Mouse (Mus musculus) embryo, embryonic 9.5 days (tissue): ENCODE data around the gene Fbxo22.
"Not testable (repeated sequence)": the region's sequence is repeated elsewhere in the genome, so short reads cannot be mapped to it uniquely, and the experiment has no call there.

ENCODE experiments used
- DNase-seq: peaks from one replicate; pipeline ENCODE4 v3.0.0-alpha.2; 2017; ENCODE audit errors: extremely low spot score

The Fbxo22 gene

DNA sequence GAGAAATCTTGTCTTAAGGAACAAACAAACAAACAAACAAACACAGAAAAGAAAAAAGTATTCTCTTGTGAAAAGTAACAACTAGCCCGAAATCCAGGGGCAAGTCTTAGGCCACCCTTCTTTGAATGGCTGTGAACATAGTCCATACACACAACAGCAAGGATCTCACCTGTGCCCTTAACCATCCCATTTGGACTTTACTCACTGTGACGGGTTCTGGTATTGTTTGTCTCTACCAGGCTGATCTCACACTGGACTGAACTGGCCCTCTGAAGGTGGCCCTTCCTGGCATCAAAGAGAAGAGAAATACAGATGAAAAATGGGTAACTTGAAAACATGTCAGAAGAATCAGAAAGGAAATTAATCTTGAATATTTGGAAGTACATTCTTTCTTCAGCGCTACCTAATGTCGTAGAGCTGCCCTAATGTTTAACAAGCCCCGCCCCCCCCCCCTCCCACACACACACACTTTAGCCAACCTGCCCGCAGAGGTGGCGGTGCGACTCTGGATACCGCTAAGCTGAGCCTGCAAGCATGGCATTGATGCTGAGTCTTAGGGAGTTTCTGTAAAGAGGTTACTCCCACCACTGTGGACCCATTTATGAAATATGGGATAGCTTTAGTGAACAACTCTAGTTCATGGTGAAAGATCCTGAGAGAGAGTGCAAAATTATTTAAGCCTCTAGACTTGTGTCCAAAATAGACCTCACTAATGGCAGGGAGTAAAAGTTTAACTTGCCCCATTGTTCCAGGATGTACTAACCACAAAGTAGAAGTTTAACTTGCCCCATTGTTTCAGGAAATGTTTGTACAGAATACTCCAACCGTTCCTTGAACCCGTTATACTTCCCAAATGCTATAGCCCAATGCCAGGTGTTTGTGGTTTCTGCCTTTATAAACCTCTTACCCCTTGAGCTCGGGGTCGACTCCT is 27.8 kb downstream of the Fbxo22 start:
- DNase-seq: no peak

GRCm38 (mm10) chr9:55240852-55241251 is 32.1 kb downstream of the Fbxo22 start:
- no peak for DNase-seq

DNA sequence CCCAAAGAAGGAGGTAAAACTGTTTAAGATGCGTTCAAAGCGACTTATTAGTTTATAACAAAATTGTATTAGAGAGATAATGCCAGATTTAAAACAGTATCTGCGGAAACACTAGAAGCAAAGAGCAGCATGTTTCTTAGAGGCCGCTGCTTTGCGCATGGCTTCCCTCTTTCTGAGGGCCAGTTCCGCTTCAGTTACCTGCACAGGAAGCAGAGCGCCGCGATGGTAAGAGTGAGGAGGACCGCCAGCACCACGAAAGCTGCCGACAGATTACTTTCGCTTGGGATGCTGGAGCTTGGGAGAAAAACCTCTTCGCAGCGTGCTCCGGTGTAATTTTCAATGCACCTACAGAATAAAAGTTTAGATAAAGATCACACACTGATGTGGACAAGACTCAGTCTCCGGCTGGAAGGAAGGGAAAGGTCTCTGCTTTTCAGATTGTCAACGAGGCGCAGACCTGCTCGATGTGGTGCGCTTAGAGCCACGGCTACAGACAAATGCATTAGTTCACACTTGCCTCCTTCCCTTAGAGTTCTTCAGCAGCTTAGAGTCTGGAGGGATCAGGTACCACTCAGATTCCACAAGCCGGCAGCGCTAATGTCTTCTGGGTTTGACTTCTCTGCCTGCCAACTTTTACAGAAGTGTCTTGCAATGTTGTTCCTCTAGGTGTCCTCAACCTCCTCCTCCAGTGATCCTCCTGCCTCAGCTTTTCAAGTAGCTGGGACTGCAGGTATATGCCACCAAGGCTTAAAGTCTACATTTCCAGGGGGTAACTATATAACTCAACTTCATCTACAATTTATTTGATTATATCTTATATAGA is 33.3 kb downstream of the Fbxo22 start:
- DNase-seq: peak; percentile 9

DNA sequence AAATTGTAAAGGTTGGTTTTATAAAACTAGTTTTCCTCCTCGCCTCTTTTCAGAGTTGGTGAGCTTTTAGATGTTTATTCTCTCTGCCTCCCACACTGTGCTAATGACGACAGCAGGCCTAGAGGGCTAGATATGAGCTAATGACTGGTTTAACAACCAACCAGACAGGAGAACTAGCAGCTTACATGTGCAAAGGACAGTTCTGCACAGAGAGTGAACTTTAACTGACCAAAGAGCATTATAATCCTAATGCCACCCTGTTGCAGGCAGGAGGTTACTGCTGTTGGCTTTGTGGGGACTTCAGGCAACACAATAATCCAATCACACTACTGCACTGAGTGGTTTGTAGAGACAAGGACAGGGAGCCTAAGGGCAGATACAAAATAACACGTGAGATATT is 34.6 kb downstream of the Fbxo22 start:
- no peak for DNase-seq

- no peak for DNase-seq
Measured at GRCm38 (mm10) chr9:55244079-55244478, 35.4 kb downstream of the Fbxo22 start.

DNA sequence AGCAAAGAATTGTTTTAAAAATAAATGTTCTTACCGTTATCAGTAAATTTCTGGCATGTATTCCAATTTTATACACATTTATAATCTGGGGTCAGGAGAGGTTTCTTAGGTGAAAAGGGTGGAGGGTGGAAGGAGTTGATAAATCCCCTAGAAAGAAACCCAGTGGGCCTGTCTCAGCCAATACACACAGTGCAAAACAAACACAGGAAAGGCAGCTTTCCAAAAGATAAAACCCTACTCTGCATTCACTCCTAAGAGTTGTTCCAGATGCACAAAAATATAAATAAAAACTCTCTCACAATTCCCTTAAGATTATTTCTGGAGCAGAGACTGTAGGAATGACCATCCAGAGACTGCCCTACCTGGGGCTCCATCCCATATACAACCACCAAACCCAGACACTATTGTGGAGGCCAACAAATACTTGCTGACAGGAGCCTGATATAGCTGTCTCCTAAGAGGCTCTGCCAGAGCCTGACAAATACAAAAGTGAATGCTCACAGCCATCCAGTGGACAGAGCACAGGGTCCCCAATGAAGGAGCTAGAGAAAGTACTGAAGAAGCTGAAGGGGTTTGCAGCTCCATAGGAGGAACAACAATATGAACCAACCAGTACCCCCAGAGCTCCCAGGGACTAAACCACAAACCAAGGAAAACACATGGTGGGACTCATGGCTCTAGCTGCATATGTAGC is 36.5 kb downstream of the Fbxo22 start:
- not testable (repeated sequence) for DNase-seq

DNA sequence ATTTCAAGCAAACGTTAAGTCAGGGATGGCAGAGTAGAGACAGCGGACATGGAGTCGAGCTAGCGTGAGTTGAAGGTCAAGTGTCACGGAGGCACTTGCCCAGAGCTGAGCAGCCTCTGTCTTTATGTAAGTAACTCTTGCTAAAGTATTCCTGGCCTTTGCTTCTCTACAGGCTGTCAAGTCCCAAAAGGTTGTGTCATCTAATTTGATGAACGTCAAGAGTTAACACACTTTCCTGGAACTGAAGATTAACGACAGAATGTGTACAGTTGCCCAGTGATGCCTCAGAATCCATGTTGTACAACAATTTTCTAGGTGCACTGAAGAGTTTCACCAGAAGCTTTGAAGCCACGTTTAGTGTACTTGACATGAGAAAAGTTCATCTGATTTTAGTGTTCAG is 37.7 kb downstream of the Fbxo22 start:
- no peak for DNase-seq

GRCm38 (mm10) chr9:55246918-55247317 is 38.2 kb downstream of the Fbxo22 start:
- DNase-seq: no peak

DNA sequence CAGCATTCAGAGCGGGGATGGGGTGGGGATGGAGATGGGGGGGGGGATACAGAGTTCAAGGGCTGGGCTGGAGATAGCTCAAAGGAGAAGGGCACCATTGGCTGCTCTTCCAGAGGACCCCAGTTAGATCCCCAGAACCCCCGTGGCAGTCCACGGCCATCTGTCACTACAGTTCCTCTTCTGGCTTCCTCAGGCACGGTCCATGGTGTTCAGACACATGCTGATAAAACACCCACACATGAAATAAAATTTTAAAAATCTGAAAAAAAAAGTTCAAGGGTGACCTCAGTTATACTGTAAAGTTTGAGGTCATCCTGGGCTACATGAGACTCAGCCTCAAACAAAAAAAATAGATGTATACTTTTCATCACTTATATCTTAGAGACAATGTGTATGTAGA is 39.7 kb downstream of the Fbxo22 start:
- no peak for DNase-seq

DNA sequence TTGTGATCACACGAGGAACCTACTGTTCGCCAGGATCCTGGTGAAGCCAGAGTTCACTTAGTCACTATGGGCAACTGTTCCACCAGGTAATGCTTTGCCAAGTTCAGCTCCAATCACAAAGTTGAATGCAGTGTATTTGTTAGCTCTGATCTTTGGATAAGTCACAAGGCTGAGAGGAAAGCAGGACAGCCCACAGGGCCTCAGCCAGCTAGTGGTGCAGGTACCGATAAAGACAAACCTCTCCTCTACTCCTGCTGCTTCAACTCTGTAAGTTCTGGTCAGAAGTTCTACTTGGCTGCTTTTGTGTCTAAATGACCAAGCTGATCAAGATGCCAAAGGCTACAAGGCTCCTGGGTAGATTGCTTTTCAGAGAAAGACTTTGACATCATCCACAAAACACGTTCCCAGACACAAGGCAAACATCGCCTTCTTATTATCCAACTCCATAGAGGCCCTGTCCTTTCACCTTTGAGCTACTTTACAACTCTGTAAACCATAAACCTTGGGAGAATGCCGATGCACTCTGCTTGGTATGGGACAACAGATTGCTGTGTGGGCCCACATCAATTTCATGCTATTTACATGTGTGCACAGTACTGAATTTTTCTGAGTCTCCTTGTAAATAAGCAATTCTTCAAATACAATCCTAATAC is 42.0 kb downstream of the Fbxo22 start:
- DNase-seq: no peak

DNA sequence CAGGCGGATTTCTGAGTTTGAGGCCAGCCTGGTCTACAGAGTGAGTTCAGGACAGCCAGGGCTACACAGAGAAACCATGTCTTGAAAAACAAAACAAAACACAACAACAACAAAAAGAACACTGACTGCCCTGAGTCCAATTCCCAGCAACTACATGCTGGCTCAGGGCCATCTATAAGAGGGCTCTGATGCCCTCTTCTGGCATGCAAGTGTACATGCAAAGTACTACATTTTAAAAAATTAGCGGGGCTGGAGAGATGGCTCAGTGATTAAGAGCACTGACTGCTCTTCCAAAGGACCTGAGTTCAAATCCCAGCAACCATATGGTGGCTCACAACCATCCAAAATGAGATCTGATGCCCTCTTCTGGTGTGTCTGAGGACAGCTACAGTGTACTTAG is 43.4 kb downstream of the Fbxo22 start:
- DNase-seq: not testable (repeated sequence)

DNA sequence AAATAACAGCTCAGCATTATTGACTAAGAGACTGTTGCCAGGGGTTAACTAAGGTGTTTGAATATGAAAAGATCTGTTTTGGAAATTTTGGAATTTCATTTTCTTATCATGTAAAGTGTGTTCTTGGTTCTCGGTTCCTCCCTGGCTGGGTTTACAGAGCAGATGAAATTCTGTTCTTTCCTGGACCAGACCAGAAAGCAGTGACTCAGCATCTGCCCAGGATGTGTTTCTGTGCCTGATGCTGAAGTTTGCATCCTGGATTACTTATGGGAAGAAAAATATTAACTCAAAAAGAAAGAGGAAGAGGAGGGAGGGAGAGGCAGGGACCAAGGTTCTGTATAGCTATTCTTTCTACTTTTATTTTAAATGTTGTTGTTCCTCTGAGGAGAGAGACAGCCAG is 45.1 kb downstream of the Fbxo22 start:
- DNase-seq: no peak

- DNase-seq: no peak
Measured at GRCm38 (mm10) chr9:55255056-55255455, 46.3 kb downstream of the Fbxo22 start.

DNA sequence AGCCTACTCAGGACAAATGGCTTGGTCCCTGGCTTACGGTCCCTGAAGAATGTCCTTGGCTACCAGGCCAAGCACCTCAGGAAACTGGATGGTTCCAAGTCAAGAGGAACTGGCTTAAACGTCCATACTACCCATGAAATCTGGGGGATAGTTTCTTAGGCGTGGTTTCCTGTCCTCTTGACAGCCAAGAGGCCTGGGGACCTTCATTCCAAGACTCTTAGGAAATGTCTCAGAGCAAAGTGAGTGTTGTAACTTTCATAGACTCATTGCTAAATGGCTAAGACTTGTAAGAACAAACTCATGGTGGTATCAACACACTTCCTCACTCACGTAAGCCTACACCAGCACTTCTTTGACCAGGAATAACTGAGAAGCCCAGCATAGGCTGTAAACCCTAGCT is 46.9 kb downstream of the Fbxo22 start:
- DNase-seq: no peak

DNA sequence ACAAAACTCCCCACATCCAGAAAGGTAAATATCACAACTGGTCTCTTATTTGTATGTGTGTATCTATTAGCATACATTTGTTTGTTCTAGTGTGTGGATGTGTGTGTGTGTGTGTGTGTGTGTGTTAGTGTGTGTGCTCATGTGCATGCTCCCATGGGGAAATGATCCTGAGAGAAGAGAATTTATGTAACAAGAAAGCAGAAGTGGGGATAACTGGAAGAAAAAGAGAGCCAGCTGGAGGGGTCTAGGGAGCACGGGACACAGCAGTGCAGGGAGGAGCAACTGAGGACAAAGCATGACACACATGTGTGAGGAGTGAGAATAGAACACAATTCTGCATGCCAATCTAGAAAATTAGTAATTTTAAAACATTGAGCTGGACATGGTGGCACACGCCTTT is 48.4 kb downstream of the Fbxo22 start:
- no peak for DNase-seq

DNA sequence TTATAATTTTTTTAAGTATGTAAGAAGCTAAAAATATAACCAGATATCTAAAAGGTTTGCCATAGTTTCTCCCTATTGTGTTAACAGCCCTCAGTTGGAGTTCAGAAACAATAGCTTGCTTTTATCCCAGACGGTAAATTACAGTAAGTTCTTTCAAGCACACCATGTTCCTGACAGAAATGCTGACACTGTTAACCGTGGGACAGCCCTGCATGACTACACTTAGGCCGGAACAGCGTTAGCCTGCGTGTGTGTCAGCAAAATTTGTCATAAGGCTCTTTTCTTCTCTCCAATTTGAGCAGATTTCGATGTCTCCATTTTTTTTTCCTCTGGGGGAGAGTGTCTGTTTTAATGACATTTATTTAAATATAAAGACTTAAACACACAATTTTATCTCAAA is 51.0 kb downstream of the Fbxo22 start:
- DNase-seq: no peak

DNA sequence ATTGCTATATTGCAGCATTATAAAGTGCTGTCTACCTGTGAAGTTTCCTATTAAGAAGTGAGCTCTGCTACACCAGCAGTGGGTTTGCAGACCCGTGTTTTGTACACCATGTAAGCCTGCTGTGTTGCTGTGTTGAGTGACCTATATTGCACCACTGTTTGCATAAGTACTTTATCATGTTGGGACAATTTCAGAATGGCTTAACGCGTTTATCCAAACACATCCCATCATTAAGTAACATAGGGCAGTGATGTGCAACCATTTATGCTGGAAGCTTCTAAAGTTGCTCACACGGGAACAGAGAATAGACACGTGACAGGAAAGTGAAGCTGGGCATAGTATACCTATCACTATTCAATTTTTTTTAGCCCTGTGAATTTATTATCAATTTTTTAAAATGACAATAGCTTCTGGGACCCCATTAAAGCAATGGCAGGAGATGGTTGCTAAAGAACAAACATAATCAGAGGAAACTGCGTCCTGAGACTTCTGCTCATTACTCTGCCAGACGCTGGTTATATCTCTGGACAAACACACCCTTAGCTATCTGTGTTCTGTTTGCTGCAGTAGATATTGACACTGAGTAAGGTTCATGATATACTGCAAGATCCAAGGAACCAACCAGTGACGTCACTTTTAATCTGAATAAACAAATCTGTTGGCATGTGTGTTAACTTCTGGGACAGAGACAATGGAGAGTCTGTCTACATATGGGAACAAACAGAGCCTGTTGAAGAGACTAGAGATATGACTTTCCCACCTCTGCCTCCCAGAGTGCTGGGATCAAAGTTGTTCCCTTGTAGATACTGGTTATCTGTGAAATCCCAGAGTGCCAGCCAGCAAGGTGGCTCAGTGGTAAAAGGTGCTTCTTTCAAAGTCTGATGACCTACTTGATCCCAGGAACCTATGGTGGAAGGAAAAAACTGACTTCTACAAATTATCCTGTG is 55.9 kb downstream of the Fbxo22 start:
- DNase-seq: no peak

DNA sequence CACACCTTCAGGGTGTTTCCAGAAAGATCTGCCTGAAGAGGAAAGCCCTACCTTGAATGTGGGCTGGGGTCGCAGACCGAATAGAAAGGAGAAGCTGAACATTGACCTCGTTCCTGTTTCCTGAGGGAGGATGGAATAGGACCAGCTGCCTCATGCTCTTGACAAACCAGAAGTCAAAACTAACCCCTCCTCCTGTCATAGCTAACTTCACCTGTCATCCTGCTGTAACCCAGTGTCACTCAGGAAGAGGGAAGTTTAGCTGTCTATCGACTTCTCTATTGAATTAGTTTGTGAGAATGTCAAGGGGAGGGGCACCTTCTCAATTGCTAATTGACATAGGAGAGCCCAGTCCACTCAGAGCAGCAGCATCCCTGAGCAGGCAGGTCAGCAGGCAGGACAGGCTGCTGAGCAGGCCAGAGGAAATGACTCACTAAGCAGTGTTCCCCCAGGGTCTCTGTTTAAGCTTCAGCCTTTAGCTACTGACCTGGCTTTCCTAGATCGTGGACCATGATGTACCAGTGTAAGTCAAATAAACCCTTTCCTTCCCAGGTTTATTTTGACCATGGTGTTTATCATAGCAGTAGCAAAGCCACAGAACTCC is 63.3 kb downstream of the Fbxo22 start:
- DNase-seq: no peak

- no peak for DNase-seq
Measured at GRCm38 (mm10) chr9:55273906-55274305, 65.2 kb downstream of the Fbxo22 start.
